Mouse (Mus musculus) stomach, embryonic 14.5 days (tissue): ENCODE measurements around the gene Depp1. TPM values are rescaled to one million over a fixed set of nuclear protein-coding genes. Genes with fewer than 3 reads are reported as not detected.
"Not testable (repeated sequence)": the region's sequence is repeated elsewhere in the genome, so short reads cannot be mapped to it uniquely, and the experiment has no call there.

Experiments used
- ATAC-seq: fragments of 200-750 bp; cut with Nextera tagmentation; 2 replicates; pipeline ENCODE4 v1.8.0; 2017; ENCODE audit warnings: low read depth, moderate TSS enrichment; ENCODE audit not compliant: insufficient number of reproducible peaks, insufficient read depth, low FRiP score
- H3K27ac ChIP-seq: fragments of 300-500 bp; sonication (generic); 2 replicates; pipeline ENCODE4 v1.5.1; 2014; ENCODE audit warnings: mild to moderate bottlenecking, low read length, moderate library complexity, mixed read lengths
- H3K27me3 ChIP-seq: fragments of 300-500 bp; sonication (generic); 2 replicates; pipeline ENCODE4 v1.6.1; 2014; ENCODE audit warnings: low read length, control low read depth, mixed read lengths; ENCODE audit not compliant: control insufficient read depth, insufficient read depth
- H3K36me3 ChIP-seq: fragments of 300-500 bp; sonication (generic); 2 replicates; pipeline ENCODE4 v1.6.1; 2014; ENCODE audit warnings: mild to moderate bottlenecking, control low read depth, low read length, moderate library complexity, mixed read lengths; ENCODE audit not compliant: control insufficient read depth, insufficient read depth
- H3K4me1 ChIP-seq: fragments of 300-500 bp; sonication (generic); 2 replicates; pipeline ENCODE4 v1.6.1; 2014; ENCODE audit warnings: low read length, control low read depth, mixed read lengths; ENCODE audit not compliant: control insufficient read depth, insufficient read depth
- H3K4me2 ChIP-seq: fragments of 300-500 bp; sonication (generic); replicated peaks from 2 replicates; pipeline ENCODE4 v1.6.1; 2014; ENCODE audit warnings: low read depth, low read length, control low read depth
- H3K4me3 ChIP-seq: fragments of 300-500 bp; sonication (generic); 2 replicates; pipeline ENCODE4 v1.5.1; 2014; ENCODE audit warnings: low read depth, low read length, control low read depth
- H3K9ac ChIP-seq: fragments of 300-500 bp; sonication (generic); replicated peaks from 2 replicates; pipeline ENCODE4 v1.6.1; 2014; ENCODE audit warnings: low read depth, mild to moderate bottlenecking, control low read depth, low read length, moderate library complexity, mixed read lengths
- H3K9me3 ChIP-seq: fragments of 300-500 bp; sonication (generic); 2 replicates; pipeline ENCODE4 v1.6.1; 2016; ENCODE audit warnings: low read depth, low read length, control low read depth; ENCODE audit not compliant: control insufficient read depth
- WGBS: fragments of 180-500 bp; shearing (Covaris S2); extraction: QIAGEN DNeasy Blood & Tissue Kit; methylation state at CpG from one replicate; pipeline ENCODE4 v1.1.7; 2014; 5-methylcytosine and 5-hydroxymethylcytosine counted together
- polyA plus RNA-seq: library from polyadenylated mRNA; unstranded; fragments of >200 nt; fragmentation: Nextera tagmentation; extraction: Ambion mirVana; gene quantifications from 2 replicates; pipeline ENCODE4 v1.2.1, GENCODE M21; 2014

Depp1 gene
- polyA plus RNA-seq: 33.0 and 33.8 TPM in 2 replicates

DNA sequence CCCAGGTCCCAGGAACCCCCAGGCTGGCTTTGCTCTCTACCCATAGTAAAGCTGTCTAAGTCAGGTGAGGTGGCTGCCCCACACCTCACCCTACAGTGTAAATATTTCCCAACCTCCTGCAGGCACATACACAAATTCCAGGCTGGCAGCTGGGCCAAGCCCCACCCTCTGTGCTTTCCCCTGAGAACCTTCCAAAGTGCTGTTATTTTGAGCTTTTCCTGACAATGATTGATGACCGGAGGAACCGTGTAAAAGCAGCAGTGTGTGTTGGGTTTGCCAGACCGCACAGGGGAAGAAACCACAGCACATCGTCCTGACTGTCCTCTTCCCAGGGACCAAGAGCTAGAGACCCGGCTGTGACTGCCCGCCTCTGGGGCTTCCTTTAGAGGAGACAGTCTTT is at the start of gene Depp1:
Gene Depp1 (plus strand): TSS at position 204 of the 400 bp plus-strand sequence.
- no peaks in the 10 kb centered on the region for H3K36me3 ChIP-seq
- WGBS: 5% methylated on average over 6 of the region's 6 CpGs
- H3K27me3 ChIP-seq: no peaks in the 10 kb centered on the region
- ATAC-seq: peak; percentile 88
- H3K27ac ChIP-seq: peak within 1 kb of the TSS; percentile 44
- no peaks in the 10 kb centered on the region for H3K9me3 ChIP-seq
- H3K4me3 ChIP-seq: peak within 1 kb of the TSS; percentile 18
- peak within 1 kb of the TSS; percentile 18 for H3K4me2 ChIP-seq
- no peak within 1 kb of the TSS for H3K9ac ChIP-seq
- H3K4me1 ChIP-seq: peaks cover 15% of the 10 kb centered on the region

DNA sequence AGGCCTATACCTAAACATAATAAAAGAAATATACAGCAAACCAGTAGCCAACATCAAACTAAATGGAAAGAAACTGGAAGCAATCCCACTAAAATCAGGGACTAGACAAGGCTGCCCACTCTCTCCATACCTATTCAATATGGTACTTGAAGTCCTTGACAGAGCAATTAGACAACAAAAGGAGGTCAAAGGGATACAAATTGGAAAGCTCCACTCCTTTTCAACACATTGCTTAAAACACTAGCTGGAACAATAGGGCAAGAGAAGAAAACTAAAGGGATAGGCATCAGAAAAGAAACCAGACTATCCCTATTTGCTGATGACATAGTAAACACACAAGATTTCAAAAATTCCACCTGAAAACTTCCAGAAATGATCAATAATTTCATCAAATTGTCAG is 49.4 kb upstream of the Depp1 start:
- not testable (repeated sequence) for ATAC-seq, H3K9me3 ChIP-seq, H3K4me1 ChIP-seq, H3K27ac ChIP-seq, H3K27me3 ChIP-seq, H3K4me2 ChIP-seq, H3K36me3 ChIP-seq, H3K4me3 ChIP-seq, H3K9ac ChIP-seq

GRCm38 (mm10) chr6:116607230-116607629 is 43.2 kb upstream of the Depp1 start:
- H3K4me3 ChIP-seq: no peak overlapping the region
- no peaks in the 10 kb centered on the region for H3K9me3 ChIP-seq
- H3K9ac ChIP-seq: no peak overlapping the region
- no peaks in the 10 kb centered on the region for H3K36me3 ChIP-seq
- 44% methylated on average over 4 of the region's 4 CpGs for WGBS
- H3K4me2 ChIP-seq: no peak overlapping the region
- H3K4me1 ChIP-seq: no peaks in the 10 kb centered on the region
- H3K27me3 ChIP-seq: no peaks in the 10 kb centered on the region
- ATAC-seq: no peak
- H3K27ac ChIP-seq: no peak overlapping the region

GRCm38 (mm10) chr6:116615719-116616118 is 34.7 kb upstream of the Depp1 start:
- Histone ChIP-seq H3K4me2 (no peak overlapping the region), H3K9me3 (no peaks in the 10 kb centered on the region), H3K27me3 (no peaks in the 10 kb centered on the region), H3K27ac (no peak overlapping the region), H3K9ac (no peak overlapping the region), H3K36me3 (no peaks in the 10 kb centered on the region), H3K4me1 (no peaks in the 10 kb centered on the region), H3K4me3 (no peak overlapping the region)
- no peak for ATAC-seq
- WGBS: 76% methylated on average over 2 of the region's 2 CpGs

DNA sequence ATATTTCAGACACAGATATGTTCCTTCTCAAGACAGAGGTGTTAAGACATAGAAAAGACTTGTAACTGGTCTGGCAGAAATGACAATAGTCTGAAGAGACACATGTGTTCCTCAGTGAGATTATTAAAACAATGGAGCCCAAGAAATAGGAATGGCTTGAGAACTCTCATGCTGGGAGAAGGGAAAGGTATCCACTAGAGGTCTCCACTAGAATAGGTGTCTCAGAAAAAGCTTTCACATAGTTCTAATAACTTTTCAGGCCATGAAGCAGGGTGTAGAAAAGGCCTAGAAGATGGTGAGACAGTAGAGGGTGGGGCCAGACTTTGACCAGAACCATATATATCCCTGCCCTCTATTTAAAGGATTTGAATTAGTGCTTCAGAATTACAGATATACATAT is 32.3 kb upstream of the Depp1 start:
- no peaks in the 10 kb centered on the region for H3K4me1 ChIP-seq
- no peak for ATAC-seq

GRCm38 (mm10) chr6:116621318-116622023 is 28.9 kb upstream of the Depp1 start:
- Histone ChIP-seq H3K9me3 (no peaks in the 10 kb centered on the region), H3K36me3 (peaks cover 8% of the 10 kb centered on the region), H3K4me1 (no peaks in the 10 kb centered on the region), H3K4me2 (no peak overlapping the region), H3K9ac (no peak overlapping the region), H3K27ac (no peak overlapping the region), H3K4me3 (no peak overlapping the region), H3K27me3 (no peaks in the 10 kb centered on the region)
- 55% methylated on average over 8 of the region's 8 CpGs for WGBS
- no peak for ATAC-seq

More for the DNA sequence above, 32.3 kb upstream of the Depp1 start:
- H3K36me3 ChIP-seq: no peaks in the 10 kb centered on the region
- no peak overlapping the region for H3K9ac ChIP-seq
- no peak overlapping the region for H3K4me3 ChIP-seq
- H3K27me3 ChIP-seq: no peaks in the 10 kb centered on the region
- no peak overlapping the region for H3K27ac ChIP-seq
- H3K9me3 ChIP-seq: no peaks in the 10 kb centered on the region
- no peak overlapping the region for H3K4me2 ChIP-seq

- WGBS: 95% methylated on average over 9 of the region's 9 CpGs
- not testable (repeated sequence) for H3K9ac ChIP-seq, H3K4me2 ChIP-seq, H3K36me3 ChIP-seq, H3K27ac ChIP-seq, H3K9me3 ChIP-seq, H3K4me3 ChIP-seq, ATAC-seq, H3K4me1 ChIP-seq, H3K27me3 ChIP-seq
Observed at GRCm38 (mm10) chr6:116626417-116626816, 24.0 kb upstream of the Depp1 start.

GRCm38 (mm10) chr6:116628095-116628494 is 22.3 kb upstream of the Depp1 start:
- Histone ChIP-seq H3K9ac (peak overlapping the region; percentile 91), H3K36me3 (peaks cover 9% of the 10 kb centered on the region), H3K27me3 (no peaks in the 10 kb centered on the region), H3K4me1 (0 out of 2 replicates have a peak, but pooled peaks cover 3% of the 10 kb centered on the region), H3K27ac (peak overlapping the region; percentile 89), H3K4me2 (peak overlapping the region; percentile 64), H3K4me3 (peak overlapping the region; percentile 88), H3K9me3 (no peaks in the 10 kb centered on the region)
- no peak for ATAC-seq
- WGBS: 11% methylated on average over 9 of the region's 9 CpGs
